Mouse (Mus musculus): Measurements from ENCODE around the gene 1700113H08Rik.

Gene 1700113H08Rik

DNA sequence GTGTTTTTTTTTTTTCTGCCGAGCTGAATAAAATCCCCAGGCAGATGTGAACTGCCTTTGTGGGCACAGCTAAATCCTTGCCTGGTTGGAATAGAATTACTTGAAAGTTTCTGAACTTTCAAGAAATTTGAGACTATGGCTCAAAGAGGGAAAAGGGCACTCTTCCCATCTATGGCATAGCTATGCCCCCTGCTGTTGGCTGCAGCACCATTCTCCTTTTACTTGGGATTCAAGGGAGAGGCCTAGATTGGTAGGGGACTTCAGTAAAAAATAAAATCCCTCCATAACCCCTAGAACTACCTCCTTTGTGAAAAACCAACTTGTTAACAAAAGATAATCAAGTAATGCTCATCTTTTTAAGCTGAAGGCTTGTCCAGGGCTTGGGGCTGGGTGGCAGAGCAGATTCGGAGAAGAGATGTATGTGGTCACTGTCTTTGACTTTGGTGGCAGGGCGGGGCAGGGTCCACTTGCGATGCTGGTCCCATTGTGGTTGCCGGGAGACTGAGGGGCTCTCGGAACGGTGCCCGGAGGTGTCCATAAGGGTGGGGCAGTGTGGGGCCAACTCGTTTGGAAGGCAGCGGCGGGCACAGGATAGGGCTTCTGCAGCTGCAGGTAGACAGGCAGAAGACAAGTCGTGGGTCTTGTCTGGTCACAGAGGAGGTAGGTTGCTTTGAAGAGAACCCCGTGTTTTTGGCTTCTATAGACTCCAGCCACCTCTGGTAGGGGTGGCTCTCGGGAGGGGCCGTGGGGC is at the start of gene 1700113H08Rik:
TSS of gene 1700113H08Rik (plus strand) at position 546 of the 751 bp plus-strand sequence.
- DNase-seq, result peak; percentile 10

DNA sequence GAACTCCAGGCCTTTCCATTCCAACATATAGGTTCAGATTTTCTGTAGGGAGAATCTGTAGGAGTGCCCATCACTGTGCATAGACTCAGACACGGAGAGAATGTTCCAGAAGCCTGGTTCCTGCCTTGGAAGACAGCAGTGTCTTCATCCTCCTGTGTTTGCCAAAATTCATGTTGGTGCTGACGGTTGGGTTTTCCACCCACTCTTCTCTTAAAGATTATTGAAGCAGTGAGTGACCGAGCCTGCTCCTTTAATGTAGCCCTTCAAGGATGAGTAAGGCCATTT is 49.7 kb upstream of the 1700113H08Rik start:
- DNase-seq, result no peak

DNA sequence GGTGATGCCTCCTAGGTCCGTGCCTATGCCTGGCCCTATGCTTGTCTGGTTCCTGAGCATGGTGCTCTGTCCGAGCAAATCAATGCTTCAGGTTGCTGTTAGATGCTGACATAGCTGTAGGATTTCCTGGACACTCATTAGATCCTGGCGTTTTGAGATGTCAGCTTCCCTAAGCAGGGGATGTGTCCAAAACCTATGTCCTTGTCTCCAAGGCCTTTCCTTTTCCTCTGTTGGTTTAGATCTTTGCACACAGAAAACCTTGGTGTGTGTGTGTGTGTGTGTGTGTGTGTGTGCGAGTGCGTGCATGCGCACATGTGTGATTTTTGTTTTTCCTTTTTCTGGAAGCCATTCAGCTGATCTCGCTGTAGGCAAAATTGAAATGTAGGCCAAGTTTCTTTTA is 45.8 kb upstream of the 1700113H08Rik start:
- DNase-seq, result no peak

DNA sequence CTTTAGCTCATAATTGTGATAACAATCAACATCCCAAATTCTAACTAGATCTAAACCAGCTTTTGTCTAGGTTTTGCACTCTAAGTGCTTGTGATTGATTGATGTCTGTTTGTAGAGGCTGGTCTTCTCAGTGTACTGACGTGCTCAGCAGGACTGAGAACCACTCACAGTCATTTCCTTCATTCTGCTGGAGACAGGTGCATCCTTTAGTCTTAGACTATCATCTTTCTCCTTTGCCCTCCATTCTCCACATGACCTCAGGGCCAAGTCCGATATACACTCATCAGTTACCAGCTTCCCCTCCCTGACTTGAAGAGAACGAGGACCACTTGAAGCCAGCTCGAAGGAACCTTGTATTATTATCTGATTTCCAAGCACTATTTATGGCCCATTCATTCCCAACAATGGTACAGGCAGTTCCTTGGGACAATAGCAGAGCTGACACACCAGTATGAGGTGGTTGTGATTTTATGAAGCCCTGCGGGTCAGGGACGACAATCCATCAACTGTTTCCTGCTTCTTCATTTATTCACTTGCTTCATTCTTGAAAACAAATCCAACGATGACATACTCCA is 43.4 kb upstream of the 1700113H08Rik start:
- no peak for DNase-seq

DNA sequence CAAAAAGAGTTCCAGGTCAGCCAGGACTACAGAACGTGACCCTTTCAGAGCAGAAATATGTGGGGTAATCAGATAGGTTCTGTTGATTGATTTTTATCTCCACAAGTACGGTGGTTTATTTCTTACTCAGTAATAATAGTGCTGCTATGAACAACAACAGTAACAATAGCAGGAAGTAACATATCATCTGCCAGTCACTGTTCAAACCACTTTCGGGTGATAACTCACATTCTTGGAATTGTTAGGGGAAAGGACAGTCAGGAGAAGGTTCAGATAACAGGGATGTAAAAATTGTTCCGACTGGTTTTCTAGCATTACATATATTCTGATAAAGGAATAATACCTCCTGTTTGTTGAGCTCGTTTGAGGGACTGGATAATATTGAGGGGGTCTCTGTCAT is 42.4 kb upstream of the 1700113H08Rik start:
- no peak for DNase-seq

DNA sequence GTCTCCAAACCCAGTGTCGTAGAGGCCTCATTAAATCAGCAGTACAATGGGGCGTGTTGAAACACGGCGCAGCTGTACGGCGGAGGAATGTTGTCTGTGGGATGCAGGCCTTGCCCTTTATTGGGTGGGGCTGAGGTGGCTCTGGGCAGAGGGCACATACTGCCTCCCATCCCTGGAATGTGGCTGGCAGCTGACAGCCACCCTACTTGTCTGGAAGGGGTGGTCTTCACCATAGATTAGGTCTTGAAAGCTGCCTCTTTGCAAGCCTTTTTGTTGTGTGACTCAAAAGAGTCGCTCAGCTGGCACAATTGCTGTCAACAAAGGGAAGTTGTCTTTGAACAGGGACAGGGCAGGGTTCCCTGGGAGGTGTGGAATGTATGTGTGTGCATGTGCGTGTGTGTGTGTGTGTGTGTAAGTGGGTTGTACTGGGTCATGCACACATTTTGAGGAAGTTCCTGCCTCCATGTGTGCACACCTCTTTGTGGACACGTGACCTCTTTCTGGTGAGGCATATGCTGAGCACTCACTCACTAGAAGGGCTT is 41.6 kb upstream of the 1700113H08Rik start:
- no peak for DNase-seq

DNA sequence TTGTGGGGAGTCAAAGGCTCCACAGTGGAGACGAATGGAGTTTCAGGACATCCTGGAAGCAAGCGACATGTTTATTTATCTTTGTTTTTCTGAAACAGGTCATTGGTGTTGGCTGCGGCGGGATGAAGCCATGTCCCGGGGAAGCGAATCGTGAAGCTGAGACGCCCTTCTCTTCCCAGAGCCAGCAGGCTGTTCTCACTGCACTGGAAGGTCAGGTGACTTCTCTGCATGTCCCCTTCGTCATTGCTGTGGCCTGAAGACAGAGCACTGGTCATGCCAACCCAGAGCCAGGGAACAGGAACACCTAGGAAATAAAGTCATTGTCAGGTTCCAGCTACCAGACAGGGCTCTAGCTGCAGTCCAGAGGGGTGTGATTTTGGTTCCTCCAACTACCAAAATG is 39.0 kb upstream of the 1700113H08Rik start:
- no peak for DNase-seq

DNA sequence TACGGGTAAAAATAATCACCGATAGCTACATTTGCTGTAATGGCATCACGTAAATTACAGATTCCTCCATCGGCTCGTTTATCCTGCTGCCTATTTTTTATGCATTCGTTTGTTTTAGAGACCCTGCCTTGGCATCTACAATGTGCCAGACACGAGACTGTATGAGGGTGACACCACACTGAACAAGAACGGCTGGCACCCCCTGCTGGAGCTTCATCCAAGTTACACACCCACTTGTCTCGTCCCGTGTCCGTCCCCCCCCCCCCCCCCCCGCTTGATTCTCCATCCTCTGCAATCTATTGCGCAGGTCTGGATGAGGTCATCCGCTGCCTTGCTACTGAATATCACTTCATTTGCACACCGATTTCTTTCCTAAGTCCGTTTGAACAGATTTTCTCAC is 37.1 kb upstream of the 1700113H08Rik start:
- DNase-seq, result peak; percentile 9

DNA sequence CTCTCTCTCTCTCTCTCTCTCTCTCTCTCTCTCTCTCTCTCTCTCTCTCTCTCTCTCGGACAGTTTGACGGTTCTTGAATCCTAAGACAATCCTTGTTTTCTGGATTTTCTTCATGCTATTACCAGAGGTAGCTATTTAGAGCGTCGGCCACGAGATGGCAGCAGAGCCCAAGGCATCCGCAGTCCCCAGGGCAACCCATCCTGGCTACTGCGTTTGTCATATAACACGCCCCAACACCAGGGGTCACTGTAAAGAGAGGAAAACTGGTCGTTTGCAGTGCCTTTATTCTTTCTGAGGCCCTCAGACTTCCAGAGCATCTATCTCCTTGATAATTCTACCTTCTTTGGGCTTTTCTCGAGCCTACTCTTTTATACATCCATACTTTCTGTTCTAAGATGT is 33.0 kb upstream of the 1700113H08Rik start:
- DNase-seq, result peak; percentile 50

DNA sequence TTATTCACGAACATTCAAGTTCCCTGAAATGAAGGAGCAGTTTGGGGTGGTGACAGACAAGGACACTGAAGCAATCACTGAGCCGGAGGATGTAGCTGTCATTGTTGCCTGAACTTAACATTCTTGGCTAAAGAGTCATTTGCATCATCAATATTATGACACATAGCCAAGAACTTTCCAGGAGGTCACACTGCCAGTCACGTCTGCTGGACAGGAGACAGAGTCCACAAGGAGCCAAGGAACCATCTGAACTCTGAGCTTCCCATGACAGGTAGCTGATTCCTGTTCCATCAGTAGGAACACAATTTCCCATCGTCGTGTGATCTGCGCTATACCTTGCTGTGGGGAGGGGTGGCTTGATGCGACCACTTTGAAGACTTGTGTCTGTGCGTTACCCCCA is 25.1 kb upstream of the 1700113H08Rik start:
- no peak for DNase-seq

DNA sequence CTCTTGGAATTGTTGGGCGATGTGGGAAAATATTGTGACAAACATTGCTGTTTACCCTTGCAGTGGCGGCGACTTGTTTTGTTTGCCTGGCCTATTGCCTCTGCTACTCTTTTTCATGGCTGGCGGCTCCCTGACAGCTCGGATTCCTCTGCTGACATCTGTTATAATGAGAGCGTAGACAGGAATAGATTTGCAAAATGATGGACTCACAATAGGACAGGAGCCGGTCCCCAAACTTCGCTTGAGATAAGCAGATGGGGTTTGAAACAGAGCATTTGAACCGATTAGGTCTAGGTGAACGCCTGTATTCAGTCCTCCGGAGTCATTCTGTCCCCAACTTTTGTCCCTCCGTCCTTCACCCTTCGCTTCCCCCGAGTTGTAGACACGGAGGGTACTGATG is 22.0 kb upstream of the 1700113H08Rik start:
- no peak for DNase-seq

DNA sequence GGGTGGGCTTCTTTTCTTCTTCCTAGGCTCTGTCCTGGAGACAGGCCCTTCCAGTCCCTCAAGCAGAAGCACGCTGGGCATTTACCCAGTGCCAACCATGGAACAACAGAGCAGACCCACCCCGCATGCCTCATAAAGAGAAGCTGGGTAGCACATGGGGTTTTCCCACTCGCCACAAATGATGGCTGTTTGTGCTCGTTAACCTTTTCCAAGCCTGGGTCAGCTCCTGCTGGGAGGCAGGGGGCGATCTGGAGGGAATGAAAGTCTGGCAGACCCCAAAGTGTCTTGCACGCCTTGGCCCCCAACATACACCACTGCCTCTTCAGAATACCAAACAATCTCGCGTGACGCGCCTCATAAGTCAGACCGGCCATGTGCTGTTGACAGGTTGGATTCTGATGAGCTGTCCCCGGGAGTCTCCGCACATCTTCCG is 21.6 kb upstream of the 1700113H08Rik start:
- no peak for DNase-seq

DNA sequence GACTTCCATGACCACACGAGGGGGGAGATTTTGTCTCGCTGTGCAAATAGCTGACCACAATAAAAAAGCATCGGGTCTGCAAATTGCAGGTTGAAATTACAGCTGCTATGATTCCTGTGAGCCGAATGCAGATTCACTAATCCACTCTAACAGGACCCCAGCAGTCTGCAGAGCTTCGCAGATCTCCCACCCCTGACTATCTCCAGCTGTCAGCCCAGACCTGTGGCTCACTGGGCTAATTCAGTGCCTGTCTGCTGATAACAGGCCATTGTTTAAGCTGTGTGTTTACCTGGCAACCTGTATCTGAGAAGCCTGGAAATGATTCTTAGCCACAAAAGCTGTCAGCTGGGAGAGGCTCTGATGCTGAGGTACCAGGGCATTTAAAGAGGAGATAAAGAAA is 20.8 kb upstream of the 1700113H08Rik start:
- DNase-seq, result no peak

DNA sequence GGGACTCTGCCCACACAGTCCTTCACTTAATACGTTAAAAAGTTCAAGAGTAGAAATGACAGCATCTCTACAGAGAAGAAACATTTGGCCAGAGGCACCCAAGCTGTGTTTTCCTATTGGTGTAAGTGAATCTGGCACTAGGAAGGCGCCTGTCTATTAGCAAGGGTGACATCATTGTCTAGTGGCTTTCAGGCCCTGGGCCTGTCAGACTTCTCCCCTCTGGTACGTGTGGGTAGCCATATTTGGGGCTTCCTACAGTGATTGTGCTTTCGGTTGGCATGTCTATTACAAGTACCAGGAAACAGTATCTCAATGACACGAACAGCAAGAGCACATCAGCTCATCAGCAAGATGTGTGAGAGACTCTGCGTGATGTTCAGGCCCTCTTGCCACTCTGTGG is 18.5 kb upstream of the 1700113H08Rik start:
- DNase-seq, result no peak

DNA sequence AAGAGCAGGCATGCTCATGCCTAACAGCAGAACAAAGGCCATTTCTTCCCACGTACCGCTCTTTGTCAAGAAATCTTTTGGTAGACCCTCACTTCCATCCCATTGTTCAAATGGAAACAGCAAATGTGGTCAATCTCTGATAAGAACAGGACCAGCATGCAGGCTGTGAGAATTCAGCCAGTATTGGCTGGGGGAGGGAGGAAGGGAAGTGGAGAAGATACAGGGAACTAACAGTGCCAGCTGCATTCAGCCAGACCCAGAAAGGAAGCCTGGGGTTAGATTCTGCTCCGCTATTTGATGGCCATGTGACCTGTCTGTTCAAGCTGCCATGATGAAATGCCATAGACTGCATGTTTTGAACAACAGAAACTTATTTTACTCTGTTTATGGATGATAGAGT is 18.0 kb upstream of the 1700113H08Rik start:
- DNase-seq, result no peak

DNA sequence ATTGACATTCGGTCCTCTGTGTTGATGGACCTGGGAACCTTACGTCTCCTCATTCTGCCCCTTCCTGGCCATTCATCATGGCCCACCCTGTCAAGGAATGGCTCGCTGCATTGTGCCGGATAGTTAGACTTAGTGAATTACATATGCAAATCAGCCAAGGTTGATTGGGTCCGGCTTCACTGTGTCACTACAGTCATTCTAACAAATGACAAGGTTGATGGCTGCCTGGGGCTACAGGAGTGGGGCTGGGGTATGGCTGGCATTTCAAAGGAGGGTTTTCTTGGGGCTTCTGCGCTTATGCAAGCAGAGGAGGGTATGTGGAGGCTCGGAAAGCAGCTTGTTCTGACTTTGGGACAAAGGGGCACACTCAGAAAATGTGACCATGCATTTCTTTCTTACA is 16.6 kb upstream of the 1700113H08Rik start:
- DNase-seq, result no peak

DNA sequence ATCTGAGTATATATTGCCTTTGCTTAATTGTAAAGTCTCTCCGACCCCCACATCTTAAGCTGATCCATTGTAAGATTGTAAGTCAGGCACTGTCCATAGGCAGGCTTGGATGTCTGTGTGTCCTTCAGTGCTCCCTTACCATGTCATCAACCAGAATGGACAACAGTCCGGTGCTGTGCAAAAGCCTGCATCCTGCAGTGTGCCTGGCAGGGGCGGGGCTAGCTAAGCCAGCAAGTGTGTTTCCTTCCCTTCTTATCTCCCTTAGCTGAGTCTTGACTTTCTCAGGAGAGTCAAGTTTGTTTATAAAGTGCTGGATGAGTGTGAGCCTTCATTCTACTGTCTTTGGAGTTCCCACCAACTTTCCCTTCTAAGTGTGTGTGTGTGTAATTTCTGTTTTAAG is 12.6 kb upstream of the 1700113H08Rik start:
- no peak for DNase-seq

DNA sequence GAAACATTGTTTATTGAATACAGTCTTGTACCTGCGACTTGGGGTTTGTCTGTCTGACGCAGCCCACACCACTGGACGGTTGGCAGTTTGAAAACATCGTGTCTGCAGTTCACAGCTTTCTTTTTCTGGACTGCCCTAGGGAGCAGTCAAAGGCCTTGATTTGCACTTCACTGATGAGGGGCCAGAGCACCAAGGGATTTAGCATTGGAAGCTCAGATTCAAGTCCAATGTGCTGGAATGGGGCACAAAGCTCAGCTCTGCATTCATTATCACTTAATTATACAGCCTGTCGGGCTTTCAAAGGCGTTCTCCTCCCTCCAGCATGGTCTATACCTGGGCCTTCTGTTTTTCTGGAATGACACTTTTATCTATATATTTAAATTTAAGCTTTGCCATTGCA is 11.4 kb upstream of the 1700113H08Rik start:
- no peak for DNase-seq

DNA sequence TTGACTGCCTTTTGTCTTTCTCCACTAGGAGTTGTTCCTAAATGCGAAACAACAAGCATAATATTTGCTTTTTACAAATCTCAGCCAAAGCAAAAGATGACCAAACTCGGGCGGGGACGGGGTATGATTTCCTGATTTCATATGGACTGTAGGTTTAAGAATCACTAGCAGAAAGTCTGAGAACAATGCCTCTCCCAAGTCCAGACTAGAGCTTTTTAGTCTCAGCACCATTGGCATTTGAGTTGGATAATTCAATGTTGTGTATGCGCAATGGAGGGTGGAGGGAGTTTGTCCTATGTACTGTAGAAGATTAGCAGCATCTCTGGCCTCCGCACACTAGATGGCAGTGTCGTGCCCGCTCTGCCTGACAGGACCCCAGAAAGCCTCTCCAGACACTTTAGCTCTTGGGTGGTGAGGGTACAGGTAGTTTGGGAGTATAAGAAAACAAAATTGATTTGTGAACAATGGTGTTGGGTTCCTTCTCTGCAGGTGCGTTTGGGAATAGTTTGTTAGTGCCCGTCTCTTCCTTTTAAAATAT is 10.8 kb upstream of the 1700113H08Rik start:
- no peak for DNase-seq

DNA sequence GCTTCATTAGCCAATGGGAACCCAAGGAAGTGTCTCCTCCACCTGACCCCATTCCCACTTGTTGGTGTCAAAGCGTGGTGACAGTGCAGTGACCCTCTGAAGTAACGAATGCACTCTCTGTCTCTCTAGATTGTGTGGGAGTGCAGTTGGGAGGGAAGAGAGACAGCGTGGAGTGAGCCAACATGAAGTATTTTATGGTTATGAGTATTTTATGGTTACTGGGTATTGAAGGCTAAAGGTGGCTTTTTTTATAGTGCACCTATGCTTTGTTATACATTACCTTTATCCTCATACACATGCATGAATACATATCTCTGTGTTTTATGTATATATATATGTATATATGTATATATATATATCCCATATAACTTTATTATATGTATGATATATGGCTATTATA is 8.7 kb upstream of the 1700113H08Rik start:
- DNase-seq, result no peak

DNA sequence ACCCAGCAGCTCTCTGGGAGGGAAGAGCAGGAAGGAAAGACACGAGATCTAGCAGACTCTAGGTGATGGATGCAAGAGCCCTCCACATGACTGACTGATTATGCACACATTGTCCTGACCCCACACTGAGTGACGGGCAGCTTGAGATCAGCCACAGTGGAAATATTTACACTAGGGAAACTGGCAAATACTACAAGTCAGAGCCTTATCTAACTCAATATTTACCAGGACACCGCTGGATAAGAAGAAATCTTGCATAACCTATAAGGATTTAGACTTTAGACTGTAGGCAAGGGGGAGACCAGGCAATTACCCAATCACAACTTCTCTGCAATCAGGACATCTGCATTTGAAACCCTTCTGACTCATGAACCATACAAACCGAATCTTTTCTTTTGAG is 6.1 kb upstream of the 1700113H08Rik start:
- no peak for DNase-seq

DNA sequence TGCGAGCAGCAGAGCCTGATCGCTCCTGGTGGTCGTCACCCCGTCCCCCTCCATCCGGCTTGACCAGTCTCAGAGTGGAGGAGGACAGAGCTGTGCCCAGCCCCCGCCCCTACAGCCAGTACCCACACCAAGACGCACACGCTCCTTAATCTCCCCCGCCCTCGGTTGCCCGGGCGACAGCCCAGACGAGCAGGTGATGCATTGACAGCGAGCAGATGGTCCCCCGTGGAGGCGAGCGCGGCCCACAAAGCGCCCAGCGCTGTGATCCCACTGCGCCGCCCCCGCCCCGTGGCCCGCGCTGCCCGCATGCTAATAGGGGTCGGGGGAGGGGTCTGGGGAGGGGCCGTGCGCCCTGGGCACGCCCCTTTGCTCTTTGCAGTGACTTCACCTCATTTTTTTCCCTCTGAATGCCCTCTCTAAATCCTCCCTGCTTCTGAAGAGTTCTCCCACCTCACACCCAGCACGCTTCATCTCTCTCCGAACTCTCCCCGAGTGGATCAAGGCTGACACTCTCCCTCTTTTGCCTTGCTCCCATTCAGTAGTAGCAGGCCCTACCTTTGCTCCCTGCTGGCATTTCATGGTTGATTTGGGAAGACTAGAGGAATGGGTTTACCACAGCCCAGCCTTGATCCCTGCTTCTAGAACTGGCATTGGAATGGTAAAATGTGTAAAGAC is 543 bp downstream of the 1700113H08Rik start:
- DNase-seq, result peak; percentile 61

DNA sequence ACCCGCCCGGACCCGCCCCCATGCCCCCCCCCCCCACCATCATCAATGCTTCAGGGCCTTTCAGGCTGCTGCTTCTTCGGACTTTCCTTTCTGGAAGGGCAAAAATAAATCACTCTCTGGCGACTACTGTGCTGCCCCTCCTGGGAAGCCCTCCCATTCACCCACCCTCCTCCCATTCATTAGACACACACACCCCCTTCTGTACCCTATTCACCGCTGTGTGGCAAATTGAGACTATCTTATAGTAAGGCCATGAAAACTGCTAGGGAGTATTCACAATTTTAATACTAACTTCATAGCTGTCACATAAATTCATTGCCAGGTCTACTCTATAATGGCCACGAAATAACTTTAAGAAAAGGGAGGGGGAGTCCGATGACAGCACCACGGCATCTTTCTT is 1.1 kb downstream of the 1700113H08Rik start:
- peak; percentile 4 for DNase-seq

DNA sequence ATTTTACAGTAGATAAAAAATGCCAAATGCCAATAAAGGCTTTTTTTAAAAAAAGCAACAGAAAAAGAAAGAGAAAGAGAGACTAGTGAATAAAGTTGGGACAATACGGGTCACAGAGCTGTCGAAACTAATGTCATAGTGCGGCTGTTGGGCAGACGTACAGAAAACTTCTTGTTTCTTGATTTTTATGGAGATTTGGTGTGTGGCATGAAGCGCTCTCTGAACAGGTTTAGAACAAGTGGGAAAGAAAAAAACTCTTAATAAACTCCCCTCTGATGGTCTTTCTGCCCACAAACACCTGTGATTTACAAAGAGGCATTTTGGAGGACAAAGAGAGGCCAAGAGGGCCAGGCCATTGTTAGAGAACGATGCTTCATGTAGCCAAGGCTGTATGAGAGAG is 1.6 kb downstream of the 1700113H08Rik start:
- DNase-seq, result no peak

Measured in cerebellum, adult 11-12 months (tissue).